Mouse (Mus musculus) midbrain, embryonic 16.5 days (tissue): Measurements from ENCODE around the gene Gm28374. TPM values are rescaled to one million over a fixed set of nuclear protein-coding genes. Genes with fewer than 3 reads are reported as not detected.
"Not testable (repeated sequence)": the region's sequence is repeated elsewhere in the genome, so short reads cannot be mapped to it uniquely, and the experiment has no call there.

Experiments used
- ATAC-seq: fragments of 200-750 bp; cut with Nextera tagmentation; 2 replicates; pipeline ENCODE4 v1.8.0; 2017; ENCODE audit warnings: moderate TSS enrichment
- H3K27ac ChIP-seq: fragments of 300-500 bp; sonication (generic); 2 replicates; pipeline ENCODE4 v1.5.1; 2014; ENCODE audit warnings: mild to moderate bottlenecking, low read length, mixed read lengths
- H3K27me3 ChIP-seq: fragments of 300-500 bp; sonication (generic); 2 replicates; pipeline ENCODE4 v1.6.1; 2014; ENCODE audit warnings: low read depth, low read length, mixed read lengths; ENCODE audit not compliant: control insufficient read depth, insufficient read depth
- H3K36me3 ChIP-seq: fragments of 300-500 bp; sonication (generic); 2 replicates; pipeline ENCODE4 v1.6.1; 2014; ENCODE audit warnings: mild to moderate bottlenecking, low read length, moderate library complexity, mixed read lengths; ENCODE audit not compliant: control insufficient read depth, insufficient read depth
- H3K4me1 ChIP-seq: fragments of 300-500 bp; sonication (generic); 2 replicates; pipeline ENCODE4 v1.6.1; 2014; ENCODE audit warnings: mild to moderate bottlenecking, low read length, mixed read lengths; ENCODE audit not compliant: control insufficient read depth, insufficient read depth
- H3K4me2 ChIP-seq: fragments of 300-500 bp; sonication (generic); 2 replicates; pipeline ENCODE4 v1.6.1; 2014; ENCODE audit warnings: mild to moderate bottlenecking, low read length, mixed read lengths
- H3K4me3 ChIP-seq: fragments of 300-500 bp; sonication (generic); 2 replicates; pipeline ENCODE4 v1.5.1; 2014; ENCODE audit warnings: low read depth, mild to moderate bottlenecking, low read length, moderate library complexity, mixed read lengths
- H3K9ac ChIP-seq: fragments of 300-500 bp; sonication (generic); 2 replicates; pipeline ENCODE4 v1.6.1; 2014; ENCODE audit warnings: low read depth, low read length, mixed read lengths
- H3K9me3 ChIP-seq: fragments of 300-500 bp; sonication (generic); replicated peaks from 2 replicates; pipeline ENCODE4 v1.6.1; 2014; ENCODE audit warnings: mild to moderate bottlenecking, low read length, mixed read lengths; ENCODE audit not compliant: control insufficient read depth, poor library complexity, severe bottlenecking
- WGBS: fragments of 180-500 bp; shearing (Covaris S2); extraction: QIAGEN DNeasy Blood & Tissue Kit; methylation state at CpG from one replicate; pipeline ENCODE4 v1.1.7; 2014; 5-methylcytosine and 5-hydroxymethylcytosine counted together
- polyA plus RNA-seq: library from polyadenylated mRNA; unstranded; fragments of >200 nt; fragmentation: Nextera tagmentation; extraction: Ambion mirVana; gene quantifications from 2 replicates; pipeline ENCODE4 v1.2.1, GENCODE M21; 2015

Gm28374 gene
- polyA plus RNA-seq, 1 experiment from 2014 or later, result 0.85 TPM

GRCm38 (mm10) chr19:6052516-6052915 is 29.5 kb downstream of the Gm28374 start:
- ATAC-seq, result no peak
- 77% methylated on average over 7 of the region's 7 CpGs for WGBS

GRCm38 (mm10) chr19:6048681-6049410 is 33.2 kb downstream of the Gm28374 start:
- H3K4me1 ChIP-seq, result peaks cover 20% of the 10 kb centered on the region
- H3K27ac ChIP-seq, result no peak overlapping the region
- no peak overlapping the region for H3K9ac ChIP-seq
- H3K4me3 ChIP-seq, result no peak overlapping the region
- ATAC-seq, result no peak
- no peaks in the 10 kb centered on the region for H3K27me3 ChIP-seq
- WGBS, result 91% methylated on average over 11 of the region's 11 CpGs
- no peaks in the 10 kb centered on the region for H3K9me3 ChIP-seq
- no peak overlapping the region for H3K4me2 ChIP-seq
- peaks cover 45% of the 10 kb centered on the region for H3K36me3 ChIP-seq

More at GRCm38 (mm10) chr19:6052516-6052915, 29.5 kb downstream of the Gm28374 start:
- Histone ChIP-seq H3K4me2 (no peak overlapping the region), H3K9ac (no peak overlapping the region), H3K4me3 (no peak overlapping the region), H3K36me3 (peaks cover 52% of the 10 kb centered on the region), H3K4me1 (peaks cover 22% of the 10 kb centered on the region), H3K27ac (no peak overlapping the region), H3K27me3 (no peaks in the 10 kb centered on the region), H3K9me3 (no peaks in the 10 kb centered on the region)

- H3K9ac ChIP-seq, result peak overlapping the region; percentile 39
- peak overlapping the region; percentile 94 for H3K4me2 ChIP-seq
- peaks cover 36% of the 10 kb centered on the region for H3K36me3 ChIP-seq
- H3K4me3 ChIP-seq, result peak overlapping the region; percentile 92
- ATAC-seq, result no peak
- no peaks in the 10 kb centered on the region for H3K9me3 ChIP-seq
- no peaks in the 10 kb centered on the region for H3K27me3 ChIP-seq
- H3K27ac ChIP-seq, result no peak overlapping the region
- peaks cover 20% of the 10 kb centered on the region for H3K4me1 ChIP-seq
- WGBS, result 86% methylated on average over 8 of the region's 8 CpGs
These were observed 34.2 kb downstream of the Gm28374 start for GRCm38 (mm10) chr19:6047899-6048166.

- Histone ChIP-seq H3K9me3 (no peaks in the 10 kb centered on the region), H3K4me3 (peak overlapping the region; percentile 92), H3K27ac (peak overlapping the region; percentile 99), H3K4me1 (peaks cover 20% of the 10 kb centered on the region), H3K9ac (peak overlapping the region; percentile 81), H3K4me2 (peak overlapping the region; percentile 94), H3K27me3 (no peaks in the 10 kb centered on the region), H3K36me3 (peaks cover 34% of the 10 kb centered on the region)
- peak; percentile 23 for ATAC-seq
- 2% methylated on average over 38 of the region's 44 CpGs for WGBS
These were observed 34.7 kb downstream of the Gm28374 start for GRCm38 (mm10) chr19:6047154-6047898.

- peak; percentile 91 for ATAC-seq
- H3K9ac ChIP-seq, result peak within 1 kb of the TSS; percentile 81
- H3K27ac ChIP-seq, result peak within 1 kb of the TSS; percentile 99
- peaks cover 20% of the 10 kb centered on the region for H3K4me1 ChIP-seq
- peak within 1 kb of the TSS; percentile 92 for H3K4me3 ChIP-seq
- H3K27me3 ChIP-seq, result no peaks in the 10 kb centered on the region
- peak within 1 kb of the TSS; percentile 94 for H3K4me2 ChIP-seq
- H3K36me3 ChIP-seq, result peaks cover 29% of the 10 kb centered on the region
- H3K9me3 ChIP-seq, result no peaks in the 10 kb centered on the region
- WGBS, result under 1% methylated on average over 65 of the region's 65 CpGs
These were observed 35.5 kb downstream of the Gm28374 start, which contains the start of gene Syvn1 for GRCm38 (mm10) chr19:6046294-6047153. Syvn1 (plus strand) TSS chr19:6046576.

- ATAC-seq, result peak; percentile 44
- WGBS, result 19% methylated on average over 20 of the region's 20 CpGs
- peak overlapping the region; percentile 94 for H3K4me2 ChIP-seq
- H3K36me3 ChIP-seq, result peaks cover 23% of the 10 kb centered on the region
- no peaks in the 10 kb centered on the region for H3K27me3 ChIP-seq
- H3K4me1 ChIP-seq, result peaks cover 20% of the 10 kb centered on the region
- H3K4me3 ChIP-seq, result peak overlapping the region; percentile 92
- peak overlapping the region; percentile 81 for H3K9ac ChIP-seq
- H3K27ac ChIP-seq, result peak overlapping the region; percentile 99
- H3K9me3 ChIP-seq, result no peaks in the 10 kb centered on the region
These were observed 36.4 kb downstream of the Gm28374 start for GRCm38 (mm10) chr19:6045366-6046293.

GRCm38 (mm10) chr19:6044102-6044501 is 38.0 kb downstream of the Gm28374 start:
- 63% methylated on average over 4 of the region's 4 CpGs for WGBS
- H3K4me1 ChIP-seq, result peaks cover 20% of the 10 kb centered on the region
- not testable (repeated sequence) for ATAC-seq

GRCm38 (mm10) chr19:6042293-6042692 is 39.8 kb downstream of the Gm28374 start:
- H3K27ac ChIP-seq, result no peak overlapping the region
- WGBS, result 82% methylated on average over 9 of the region's 9 CpGs
- H3K9me3 ChIP-seq, result no peaks in the 10 kb centered on the region
- H3K36me3 ChIP-seq, result no peaks in the 10 kb centered on the region
- peaks cover 8% of the 10 kb centered on the region for H3K4me1 ChIP-seq
- ATAC-seq, result no peak
- no peak overlapping the region for H3K9ac ChIP-seq
- no peak overlapping the region for H3K4me3 ChIP-seq
- H3K27me3 ChIP-seq, result no peaks in the 10 kb centered on the region
- no peak overlapping the region for H3K4me2 ChIP-seq

More at GRCm38 (mm10) chr19:6044102-6044501, 38.0 kb downstream of the Gm28374 start:
- not testable (repeated sequence) for H3K4me3 ChIP-seq, H3K27me3 ChIP-seq, H3K9me3 ChIP-seq, H3K9ac ChIP-seq, H3K27ac ChIP-seq, H3K36me3 ChIP-seq, H3K4me2 ChIP-seq
